In the genomic region with DNA sequence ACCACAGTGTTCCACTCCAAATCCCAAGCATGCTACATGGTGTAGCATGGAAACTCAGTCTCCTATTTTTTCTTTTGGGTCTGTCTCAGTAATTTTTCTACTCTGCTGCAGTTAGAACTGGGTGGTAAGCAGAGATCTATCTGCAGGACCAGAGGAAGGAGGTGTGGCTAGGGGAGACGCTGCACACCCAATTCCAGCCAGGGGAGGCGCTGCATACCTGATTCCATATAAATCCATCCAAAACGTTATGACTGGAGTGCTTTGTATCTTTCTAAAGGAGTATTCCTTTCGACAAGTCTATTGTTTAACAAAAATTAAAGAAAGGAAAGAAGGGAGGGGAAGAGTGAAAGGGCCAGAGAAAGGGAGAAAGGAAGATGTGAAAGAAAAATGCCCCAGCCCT, we compare ENCODE assay signal across 13 mouse cellular contexts.
A peak's percentile ranks its signal among the peaks of the same experiment; 100 is the strongest.
DNase-seq lines count a peak whose midpoint lies in the region; ATAC-seq and TF ChIP-seq lines count a peak whose summit lies in the region.
"Had no signal": no experiment of that assay in that cellular context is flagged by ENCODE, and none has a peak within 500 bp of the region (broad histone marks: within the 10 kb centered on the region; RNA-seq: fewer than 3 reads in every experiment).

No protein-coding gene starts in this region.

- intact Hi-C loops in heart, adult 2 months (cut with DNase I): loop anchor here (5.0 kb wide), 1 partner anchor 41 kb away; no protein-coding TSS in a partner anchor

- no peak for TF ChIP-seq EP300 in heart, adult 2 months (IDR thresholded peaks at IDR 0.05; ENCODE audit: insufficient read depth, low read depth, low read length)
- TF ChIP-seq EP300 in liver, postnatal 0 days (IDR thresholded peaks at IDR 0.05; ENCODE audit: low read depth): no peak
- TF ChIP-seq EP300 in ES-Bruce4 (IDR thresholded peaks at IDR 0.05; ENCODE audit: insufficient read depth, low read depth, low read length): no peak

- no peaks in the 10 kb centered on the region for H3K36me3 ChIP-seq in heart, adult 2 months (ENCODE audit: control insufficient read depth, insufficient read depth, low read length)
- H3K36me3 ChIP-seq in liver, postnatal 0 days (replicated peaks; ENCODE audit: insufficient read depth, low read length): no peaks in the 10 kb centered on the region
- no peaks in the 10 kb centered on the region for H3K36me3 ChIP-seq in liver, embryonic 11.5 days (ENCODE audit: control insufficient read depth, insufficient read depth, low read length)
- no peaks in the 10 kb centered on the region for H3K36me3 ChIP-seq in ES-Bruce4 (ENCODE audit: control insufficient read depth, insufficient read depth, low read length, poor library complexity, severe bottlenecking)
- H3K36me3 ChIP-seq in kidney, adult 2 months (ENCODE audit: control insufficient read depth, insufficient read depth, low read length): no peaks in the 10 kb centered on the region
- H3K36me3 ChIP-seq: limb, embryonic 13.5 days had no signal

- no peaks in the 10 kb centered on the region for H3K9me3 ChIP-seq in liver, postnatal 0 days (ENCODE audit: low read length)
- H3K9me3 ChIP-seq in liver, embryonic 11.5 days (ENCODE audit: control insufficient read depth, low read length): no peaks in the 10 kb centered on the region
- no peaks in the 10 kb centered on the region for H3K9me3 ChIP-seq in ES-Bruce4 (replicated peaks; ENCODE audit: control insufficient read depth, insufficient read depth, low read length, poor library complexity, severe bottlenecking)
- H3K9me3 ChIP-seq: limb, embryonic 13.5 days had no signal

- DNase-seq in heart, adult 2 months: no peak
- DNase-seq in heart, adult 8-10 months (ENCODE audit: low spot score): no peak
- no peak for DNase-seq in liver, postnatal 0 days
- no peak for DNase-seq in liver, embryonic 11.5 days (ENCODE audit: low spot score)
- no peak for DNase-seq in c-Kit-positive CD71-positive TER-119-positive erythroid progenitor cells, embryonic 14.5 days (ENCODE audit: low spot score)
- DNase-seq in kidney, adult 2 months: no peak
- DNase-seq: adrenal gland, postnatal 25 days; cerebellum, adult 8-10 months; gastrocnemius, postnatal 36 days; thymus, adult 2 months had no signal

- ATAC-seq in liver, postnatal 0 days: no peak
- no peak for ATAC-seq in liver, embryonic 11.5 days (replicated peaks; ENCODE audit: low FRiP score)

- 47% methylated on average over 4 of the region's 4 CpGs for WGBS in heart, adult 2 months
- WGBS in liver, postnatal 0 days (ENCODE audit: insufficient replicate concordance): 55% methylated on average over 4 of the region's 4 CpGs
- WGBS in liver, embryonic 11.5 days: 43% methylated on average over 4 of the region's 4 CpGs
- WGBS in kidney, adult 2 months: 61% methylated on average over 4 of the region's 4 CpGs

- H3K27ac ChIP-seq in heart, adult 2 months: no peak overlapping the region
- no peak overlapping the region for H3K27ac ChIP-seq in liver, postnatal 0 days (ENCODE audit: low read depth)
- H3K27ac ChIP-seq in liver, embryonic 11.5 days (ENCODE audit: low read depth, low read length): no peak overlapping the region
- no peak overlapping the region for H3K27ac ChIP-seq in ES-Bruce4 (ENCODE audit: insufficient read depth, low read length)
- H3K27ac ChIP-seq in cortical plate, adult 2 months (ENCODE audit: insufficient read depth, low read length): no peak overlapping the region
- H3K27ac ChIP-seq in kidney, adult 2 months (ENCODE audit: insufficient read depth, low read depth, low read length): no peak overlapping the region
- H3K27ac ChIP-seq: limb, embryonic 13.5 days had no signal

- TF ChIP-seq POLR2A in heart, adult 2 months (IDR thresholded peaks at IDR 0.05; ENCODE audit: insufficient read depth, low read depth, low read length): no peak
- no peak for TF ChIP-seq POLR2A in ES-Bruce4 (IDR thresholded peaks at IDR 0.05; ENCODE audit: insufficient read depth, low read length)
- TF ChIP-seq POLR2A in cortical plate, adult 2 months (IDR thresholded peaks at IDR 0.05; ENCODE audit: extremely low read depth, insufficient read depth, low read length): no peak
- no peak for TF ChIP-seq POLR2A in kidney, adult 2 months (IDR thresholded peaks at IDR 0.05; ENCODE audit: low read depth, low read length)

- no peaks in the 10 kb centered on the region for H3K27me3 ChIP-seq in heart, adult 2 months (ENCODE audit: control insufficient read depth, insufficient read depth, low read length)
- H3K27me3 ChIP-seq in liver, postnatal 0 days (ENCODE audit: insufficient read depth, low read length): no peaks in the 10 kb centered on the region
- H3K27me3 ChIP-seq in liver, embryonic 11.5 days (replicated peaks; ENCODE audit: control insufficient read depth, insufficient read depth, low read length): no peaks in the 10 kb centered on the region
- no peaks in the 10 kb centered on the region for H3K27me3 ChIP-seq in ES-Bruce4 (ENCODE audit: control insufficient read depth, insufficient read depth, low read length, poor library complexity, severe bottlenecking)
- no peaks in the 10 kb centered on the region for H3K27me3 ChIP-seq in kidney, adult 2 months (replicated peaks; ENCODE audit: control insufficient read depth, insufficient read depth, low read length)
- H3K27me3 ChIP-seq: limb, embryonic 13.5 days had no signal

- H3K79me2 ChIP-seq in heart, adult 2 months (replicated peaks; ENCODE audit: control insufficient read depth, insufficient read depth, low read length): no peaks in the 10 kb centered on the region

- no peaks in the 10 kb centered on the region for H3K4me1 ChIP-seq in heart, adult 2 months (ENCODE audit: control insufficient read depth, insufficient read depth, low read length)
- no peaks in the 10 kb centered on the region for H3K4me1 ChIP-seq in liver, postnatal 0 days (ENCODE audit: insufficient read depth)
- H3K4me1 ChIP-seq in liver, embryonic 11.5 days (replicated peaks; ENCODE audit: control insufficient read depth, insufficient read depth, low read length): 0 out of 2 replicates have a peak, but pooled peaks cover under 1% of the 10 kb centered on the region
- H3K4me1 ChIP-seq in ES-Bruce4 (ENCODE audit: control insufficient read depth, insufficient read depth, low read length): peaks cover 3% of the 10 kb centered on the region
- H3K4me1 ChIP-seq in cortical plate, adult 2 months (ENCODE audit: control insufficient read depth, insufficient read depth, low read length): no peaks in the 10 kb centered on the region
- no peaks in the 10 kb centered on the region for H3K4me1 ChIP-seq in kidney, adult 2 months (ENCODE audit: control insufficient read depth, insufficient read depth, low read length)

- TF ChIP-seq CTCF in heart, adult 2 months (IDR thresholded peaks at IDR 0.05): peak; percentile 33
- TF ChIP-seq CTCF in liver, postnatal 0 days (IDR thresholded peaks at IDR 0.05; ENCODE audit: low read depth): peak; percentile 30; the same call in 1 of the 2 replicates
- TF ChIP-seq CTCF in ES-Bruce4 (IDR thresholded peaks at IDR 0.05; ENCODE audit: low read depth, low read length): peak; percentile 52
- TF ChIP-seq CTCF in cortical plate, adult 2 months (IDR thresholded peaks at IDR 0.05; ENCODE audit: extremely low read depth, insufficient read depth, low read length): peak; percentile 24; the same call in 1 of the 2 replicates
- no peak for TF ChIP-seq CTCF in kidney, adult 2 months (conservative IDR thresholded peaks at IDR 0.05; ENCODE audit: insufficient read depth, insufficient read length, low read depth, low read length)

- H3K4me3 ChIP-seq in heart, adult 2 months: no peak overlapping the region
- H3K4me3 ChIP-seq in liver, postnatal 0 days (ENCODE audit: low read depth, low read length): no peak overlapping the region
- H3K4me3 ChIP-seq in liver, embryonic 11.5 days (ENCODE audit: low read depth, low read length): no peak overlapping the region
- H3K4me3 ChIP-seq in ES-Bruce4 (ENCODE audit: low read depth, low read length): no peak overlapping the region
- no peak overlapping the region for H3K4me3 ChIP-seq in cortical plate, adult 2 months (ENCODE audit: insufficient read depth, low read length)
- no peak overlapping the region for H3K4me3 ChIP-seq in kidney, adult 2 months (ENCODE audit: insufficient read depth, low read depth, low read length)
- H3K4me3 ChIP-seq: limb, embryonic 13.5 days had no signal

- no peak overlapping the region for H3K9ac ChIP-seq in heart, adult 2 months (ENCODE audit: low read depth, low read length)
- no peak overlapping the region for H3K9ac ChIP-seq in liver, postnatal 0 days (replicated peaks)
- H3K9ac ChIP-seq in liver, embryonic 11.5 days (ENCODE audit: low read depth, low read length): no peak overlapping the region
- no peak overlapping the region for H3K9ac ChIP-seq in ES-Bruce4 (ENCODE audit: low read depth, poor library complexity, severe bottlenecking)
- H3K9ac ChIP-seq: limb, embryonic 13.5 days had no signal

- H3K4me2 ChIP-seq in liver, postnatal 0 days (ENCODE audit: low read depth, low read length): no peak overlapping the region
- H3K4me2 ChIP-seq in liver, embryonic 11.5 days: no peak overlapping the region
- H3K4me2 ChIP-seq: limb, embryonic 13.5 days had no signal
